Mouse (Mus musculus) MEL (cell line): ENCODE results near the gene Flad1. TPM values are rescaled to one million over a fixed set of nuclear protein-coding genes. Genes with fewer than 3 reads are reported as not detected.

Experiments
- DNase-seq: peaks from one replicate; pipeline ENCODE4 v3.0.0; 2011; ENCODE audit warnings: low read depth, low spot score
- H3K27ac ChIP-seq: 2 replicates; pipeline ENCODE4 v1.5.1; 2012; ENCODE audit warnings: low read depth, mild to moderate bottlenecking, control low read depth, low read length, moderate library complexity; ENCODE audit not compliant: control insufficient read depth
- H3K27me3 ChIP-seq, 2 experiments: fragments of 150-350 bp in 1 of 2; sonication (generic) in 1 of 2; 2 replicates each; pipeline ENCODE4 v1.6.1; 2012; ENCODE audit warnings: low read length in 2 of 2, mild to moderate bottlenecking in 2 of 2, improper control_type of control experiment in 1 of 2, moderate library complexity in 1 of 2; ENCODE audit not compliant: insufficient read depth in 2 of 2, control insufficient read depth in 1 of 2
- H3K36me3 ChIP-seq, 2 experiments: 2 replicates each; pipeline ENCODE4 v1.6.1; 2012 to 2014; ENCODE audit warnings: low read length in 2 of 2, improper control_type of control experiment in 1 of 2, inconsistent platforms in 1 of 2, mild to moderate bottlenecking in 1 of 2; ENCODE audit not compliant: insufficient read depth in 2 of 2, control insufficient read depth in 1 of 2
- H3K4me1 ChIP-seq, 2 experiments: fragments of 150-350 bp in 1 of 2; sonication (generic) in 1 of 2; 2 replicates each; pipeline ENCODE4 v1.6.1; 2012; ENCODE audit warnings: low read length in 2 of 2, improper control_type of control experiment in 1 of 2, mild to moderate bottlenecking in 1 of 2; ENCODE audit not compliant: insufficient read depth in 2 of 2, control insufficient read depth in 1 of 2
- H3K4me3 ChIP-seq, 2 experiments: fragments of 150-350 bp in 1 of 2; sonication (generic) in 1 of 2; 2 replicates each; pipeline ENCODE4 v1.5.1; 2012; ENCODE audit warnings: low read depth in 2 of 2, low read length in 2 of 2, mild to moderate bottlenecking in 2 of 2, moderate library complexity in 2 of 2, control low read depth in 1 of 2, improper control_type of control experiment in 1 of 2; ENCODE audit not compliant: control insufficient read depth in 1 of 2, insufficient read depth in 1 of 2
- H3K79me2 ChIP-seq: 2 replicates; pipeline ENCODE4 v1.6.1; 2012; ENCODE audit warnings: mild to moderate bottlenecking, low read length, moderate library complexity; ENCODE audit not compliant: control insufficient read depth, poor library complexity, insufficient read depth
- H3K9ac ChIP-seq: 2 replicates; pipeline ENCODE4 v1.6.1; 2012; ENCODE audit warnings: low read depth, mild to moderate bottlenecking, control low read depth, low read length, moderate library complexity; ENCODE audit not compliant: control insufficient read depth, poor library complexity, severe bottlenecking
- H3K9me3 ChIP-seq: fragments of 150-350 bp; sonication (generic); replicated peaks from 2 replicates; pipeline ENCODE4 v1.6.1; 2012; ENCODE audit warnings: mild to moderate bottlenecking, low read length, improper control_type of control experiment, moderate library complexity; ENCODE audit not compliant: insufficient read depth
- CHD1 ChIP-seq: IDR thresholded peaks from 2 replicates; pipeline ENCODE4 v1.6.1; 2012; ENCODE audit warnings: low read depth, mild to moderate bottlenecking, inconsistent platforms, low read length, improper control_type of control experiment
- CHD2 ChIP-seq: IDR thresholded peaks from 2 replicates; pipeline ENCODE4 v1.6.1; 2011; ENCODE audit warnings: low read length, improper control_type of control experiment
- CTCF ChIP-seq, 3 experiments: IDR thresholded peaks in 2 of 3; conservative IDR thresholded peaks in 1 of 3; 2 replicates each; pipeline ENCODE4 v1.5.1; 2011 to 2012; ENCODE audit warnings: low read length in 3 of 3, low read depth in 2 of 3, mild to moderate bottlenecking in 2 of 3, improper control_type of control experiment in 1 of 3, inconsistent platforms in 1 of 3, mixed read lengths in 1 of 3, moderate library complexity in 1 of 3; ENCODE audit not compliant: control insufficient read depth in 1 of 3, insufficient read depth in 1 of 3, poor library complexity in 1 of 3, severe bottlenecking in 1 of 3
- E2F4 ChIP-seq: IDR thresholded peaks from 2 replicates; pipeline ENCODE4 v1.6.1; 2011; ENCODE audit warnings: low read depth, low read length, improper control_type of control experiment, borderline replicate concordance
- ELF1 ChIP-seq: IDR thresholded peaks from 2 replicates; pipeline ENCODE4 v1.6.1; 2014; ENCODE audit warnings: low read depth, mild to moderate bottlenecking, inconsistent platforms, low read length, improper control_type of control experiment, moderate library complexity
- HCFC1 ChIP-seq: IDR thresholded peaks from 2 replicates; pipeline ENCODE4 v1.6.1; 2012; ENCODE audit warnings: low read depth, mild to moderate bottlenecking, inconsistent platforms, low read length, improper control_type of control experiment, moderate library complexity
- JUND ChIP-seq: IDR thresholded peaks from 2 replicates; pipeline ENCODE4 v1.6.1; 2011; ENCODE audit warnings: low read depth, mild to moderate bottlenecking, improper control_type of control experiment, low read length
- KAT2A ChIP-seq: conservative IDR thresholded peaks from 2 replicates; pipeline ENCODE4 v1.6.1; 2012; ENCODE audit warnings: low read depth, low read length, improper control_type of control experiment, inconsistent platforms
- MAX ChIP-seq: IDR thresholded peaks from 2 replicates; pipeline ENCODE4 v1.6.1; 2011; ENCODE audit warnings: low read length, improper control_type of control experiment
- MEF2A ChIP-seq: IDR thresholded peaks from 2 replicates; pipeline ENCODE4 v1.6.1; 2014; ENCODE audit warnings: low read depth, mild to moderate bottlenecking, inconsistent platforms, low read length, improper control_type of control experiment; ENCODE audit not compliant: poor library complexity, insufficient replicate concordance, severe bottlenecking; ENCODE audit errors: extremely low read depth
- NRF1 ChIP-seq: IDR thresholded peaks from 2 replicates; pipeline ENCODE4 v1.6.1; 2014; ENCODE audit warnings: low read depth, mild to moderate bottlenecking, inconsistent platforms, low read length, improper control_type of control experiment, moderate library complexity; ENCODE audit not compliant: poor library complexity, insufficient read depth, severe bottlenecking
- RCOR1 ChIP-seq: IDR thresholded peaks from 2 replicates; pipeline ENCODE4 v1.6.1; 2012; ENCODE audit warnings: low read depth, mild to moderate bottlenecking, inconsistent platforms, low read length, improper control_type of control experiment
- TAL1 ChIP-seq: IDR thresholded peaks from 2 replicates; pipeline ENCODE4 v1.6.1; 2012; ENCODE audit warnings: mild to moderate bottlenecking, inconsistent platforms, low read length, moderate library complexity, mixed read lengths
- TBP ChIP-seq: IDR thresholded peaks from 2 replicates; pipeline ENCODE4 v1.8.0; 2011; ENCODE audit warnings: low read depth, low read length, improper control_type of control experiment
- TCF12 ChIP-seq: IDR thresholded peaks from 2 replicates; pipeline ENCODE4 v1.6.1; 2014; ENCODE audit warnings: low read depth, mild to moderate bottlenecking, inconsistent platforms, low read length, improper control_type of control experiment, moderate library complexity
- USF1 ChIP-seq: IDR thresholded peaks from 2 replicates; pipeline ENCODE4 v1.6.1; 2014; ENCODE audit warnings: low read depth, mild to moderate bottlenecking, inconsistent platforms, low read length, improper control_type of control experiment, moderate library complexity
- USF2 ChIP-seq, 2 experiments: IDR thresholded peaks; 2 replicates each; pipeline ENCODE4 v1.6.1; 2011 to 2012; ENCODE audit warnings: improper control_type of control experiment in 2 of 2, low read length in 2 of 2, borderline replicate concordance in 1 of 2, inconsistent platforms in 1 of 2, low read depth in 1 of 2, mild to moderate bottlenecking in 1 of 2; ENCODE audit not compliant: insufficient read depth in 1 of 2
- ZKSCAN1 ChIP-seq: IDR thresholded peaks from 2 replicates; pipeline ENCODE4 v1.6.1; 2012; ENCODE audit warnings: low read depth, mild to moderate bottlenecking, inconsistent platforms, low read length, improper control_type of control experiment, moderate library complexity
- ZMIZ1 ChIP-seq: IDR thresholded peaks from 2 replicates; pipeline ENCODE4 v1.6.1; 2012; ENCODE audit warnings: low read depth, mild to moderate bottlenecking, inconsistent platforms, low read length, improper control_type of control experiment, moderate library complexity
- ZNF384 ChIP-seq: IDR thresholded peaks from 2 replicates; pipeline ENCODE4 v1.6.1; 2012; ENCODE audit warnings: low read depth, mild to moderate bottlenecking, inconsistent platforms, low read length, improper control_type of control experiment
- polyA plus RNA-seq, 2 experiments: library from polyadenylated mRNA; stranded (reverse) in 1 of 2; unstranded in 1 of 2; fragments of >175 nt in 1 of 2; fragments of >200 nt in 1 of 2; gene quantifications; 2 replicates each; pipeline versions ENCODE4 v1.2.1 to v1.2.4; 2012; ENCODE audit warnings: low replicate concordance in 2 of 2, low read depth in 1 of 2; ENCODE audit not compliant: insufficient read length in 2 of 2, insufficient read depth in 1 of 2, missing spikeins in 1 of 2
- total RNA-seq: library from RNA; depleted of rRNA; stranded (reverse); fragments of 300-350 nt; gene quantifications from 2 replicates; pipeline ENCODE4 v1.2.3, GENCODE M21; 2012; rRNA removed

Gene Flad1
- total and polyA plus RNA-seq, 3 experiments, result 42.9 to 54.2 TPM; not detected in 1

DNA sequence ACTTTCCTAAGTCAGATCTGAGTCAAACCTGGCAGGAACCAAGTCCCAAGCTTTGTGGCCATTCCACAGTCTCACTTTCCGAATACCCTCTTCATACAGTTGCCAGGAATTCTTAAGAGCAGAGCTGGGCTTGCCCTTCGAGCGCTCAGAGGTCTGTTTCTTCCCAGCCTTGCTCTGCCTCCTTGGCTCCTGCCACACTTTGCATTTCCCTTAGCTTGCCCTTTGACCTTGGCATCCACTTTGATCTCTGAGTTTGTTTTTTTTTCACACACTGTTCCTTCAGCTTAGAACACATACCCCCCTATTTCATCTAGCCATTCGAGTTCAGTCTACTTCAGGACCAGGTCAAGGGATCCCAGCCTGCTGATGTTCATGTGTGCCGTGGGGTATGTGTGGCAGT, 60.4 kb downstream of the Flad1 start:
- peaks cover 0 to 7% of the 10 kb centered on the region in 2 experiments; a peak in 2 of 4 replicates for H3K36me3 ChIP-seq
- H3K27me3 ChIP-seq, result no peaks in the 10 kb centered on the region
- DNase-seq, result no peak
- no peak overlapping the region for H3K9ac ChIP-seq
- no peak overlapping the region for H3K4me3 ChIP-seq
- H3K9me3 ChIP-seq, result no peaks in the 10 kb centered on the region
- peaks cover 3% of the 10 kb centered on the region; the same call in 1 of the 2 replicates for H3K79me2 ChIP-seq
- H3K4me1 ChIP-seq, result peaks cover 0 to 19% of the 10 kb centered on the region in 2 experiments; a peak in 2 of 4 replicates
- no peak overlapping the region for H3K27ac ChIP-seq
- TF ChIP-seq ZNF384, result no peak
- TF ChIP-seq HCFC1, result no peak
- no peak for TF ChIP-seq NRF1
- TF ChIP-seq TAL1, result no peak
- TF ChIP-seq MEF2A, result no peak
- no peak for TF ChIP-seq ELF1
- no peak for TF ChIP-seq USF2 (IDR thresholded peaks at IDR 0.05; ENCODE audit: borderline replicate concordance in 1 of 2, insufficient read depth in 1 of 2, low read depth in 1 of 2, low read length in 2 of 2)
- no peak for TF ChIP-seq ZMIZ1
- no peak for TF ChIP-seq CHD2
- no peak for TF ChIP-seq USF1
- no peak for TF ChIP-seq TCF12
- no peak for TF ChIP-seq ZKSCAN1
- TF ChIP-seq MAX, result no peak
- TF ChIP-seq CHD1, result no peak
- no peak for TF ChIP-seq TBP
- no peak for TF ChIP-seq JUND
- TF ChIP-seq CTCF (IDR thresholded peaks at IDR 0.05 in 2 of 3, conservative IDR thresholded peaks at IDR 0.05 in 1 of 3; ENCODE audit: control insufficient read depth in 1 of 3, insufficient read depth in 1 of 3, low read depth in 2 of 3, low read length in 3 of 3, poor library complexity in 1 of 3, severe bottlenecking in 1 of 3), result no peak
- no peak for TF ChIP-seq E2F4
- no peak for TF ChIP-seq RCOR1
- TF ChIP-seq KAT2A, result no peak

Other genes with a start within 250 kb of the Flad1 start
- gene Clk2, start 247.1 kb downstream of the Flad1 start, total RNA-seq, result 27.5 and 28.2 TPM in 2 replicates
- 100 to 1,000 TPM in 1 of 2 experiments, 10 to 100 TPM in 1; 83.6 to 138 TPM for gene Clk2, start 247.1 kb downstream of the Flad1 start, polyA plus RNA-seq
- 78.1 and 101 TPM in 2 replicates for gene Scamp3, start 234.4 kb downstream of the Flad1 start, total RNA-seq
- gene Scamp3, start 234.4 kb downstream of the Flad1 start, polyA plus RNA-seq, result 100 to 1,000 TPM in 1 of 2 experiments, not detected in 1; 287 TPM
- 6.2 and 7.0 TPM in 2 replicates for gene Fam189b, start 228.7 kb downstream of the Flad1 start, total RNA-seq
- gene Fam189b, start 228.7 kb downstream of the Flad1 start, polyA plus RNA-seq, result 10 to 100 TPM in 1 of 2 experiments, not detected in 1; 35.3 TPM
- gene Gba, start 208.9 kb downstream of the Flad1 start, total RNA-seq, result 42.8 and 49.1 TPM in 2 replicates
- gene Gba, start 208.9 kb downstream of the Flad1 start, polyA plus RNA-seq, result 10 to 100 TPM in 1 of 2 experiments, not detected in 1; 55.0 TPM
- gene Thbs3, start 196.7 kb downstream of the Flad1 start, total RNA-seq, result 1.8 and 3.4 TPM in 2 replicates
- gene Thbs3, start 196.7 kb downstream of the Flad1 start, polyA plus RNA-seq, result 1 to 10 TPM in 1 of 2 experiments, not detected in 1; 4.9 TPM
- 312 and 314 TPM in 2 replicates for gene Mtx1, start 184.8 kb downstream of the Flad1 start, total RNA-seq
- gene Mtx1, start 184.8 kb downstream of the Flad1 start, polyA plus RNA-seq, result 100 to 1,000 TPM in 1 of 2 experiments, not detected in 1; 369 TPM
- 0.04 and 0.13 TPM in 2 replicates for gene Muc1, start 182.8 kb downstream of the Flad1 start, total RNA-seq
- 1 to 10 TPM in 1 of 2 experiments, not detected in 1; 1.1 TPM for gene Muc1, start 182.8 kb downstream of the Flad1 start, polyA plus RNA-seq
- 171 and 180 TPM in 2 replicates for gene Krtcap2, start 165.9 kb downstream of the Flad1 start, total RNA-seq
- gene Krtcap2, start 165.9 kb downstream of the Flad1 start, polyA plus RNA-seq, result 100 to 1,000 TPM in 1 of 2 experiments, not detected in 1; 497 TPM
- 2.4 and 3.3 TPM in 2 replicates for gene Trim46, start 165.6 kb downstream of the Flad1 start, total RNA-seq
- gene Trim46, start 165.6 kb downstream of the Flad1 start, polyA plus RNA-seq, result 1 to 10 TPM in 1 of 2 experiments, not detected in 1; 7.7 TPM
- 246 and 271 TPM in 2 replicates for gene Dpm3, start 152.5 kb downstream of the Flad1 start, total RNA-seq
- 100 to 1,000 TPM in 1 of 2 experiments, not detected in 1; 237 TPM for gene Dpm3, start 152.5 kb downstream of the Flad1 start, polyA plus RNA-seq
- gene Slc50a1, start 141.3 kb downstream of the Flad1 start, total RNA-seq, result 17.2 and 22.5 TPM in 2 replicates
- gene Slc50a1, start 141.3 kb downstream of the Flad1 start, polyA plus RNA-seq, result 10 to 100 TPM in 1 of 2 experiments, not detected in 1; 45.9 TPM
- not detected in 2 replicates for gene Efna1, start 130.7 kb downstream of the Flad1 start, total RNA-seq
- not detected for gene Efna1, start 130.7 kb downstream of the Flad1 start, polyA plus RNA-seq
- 0.54 and 0.78 TPM in 2 replicates for gene Efna3, start 88.9 kb downstream of the Flad1 start, total RNA-seq
- gene Efna3, start 88.9 kb downstream of the Flad1 start, polyA plus RNA-seq, result 1 to 10 TPM in 1 of 2 experiments, not detected in 1; 1.2 TPM
- 1.4 and 1.9 TPM in 2 replicates for gene Efna4, start 73.8 kb downstream of the Flad1 start, total RNA-seq
- gene Efna4, start 73.8 kb downstream of the Flad1 start, polyA plus RNA-seq, result 1 to 10 TPM in 1 of 2 experiments, not detected in 1; 4.5 TPM
- gene Adam15, start 61.9 kb downstream of the Flad1 start, total RNA-seq, result 15.3 and 16.9 TPM in 2 replicates
- gene Adam15, start 61.9 kb downstream of the Flad1 start, polyA plus RNA-seq, result 10 to 100 TPM in 1 of 2 experiments, not detected in 1; 43.2 TPM
- gene Dcst2, start 49.9 kb downstream of the Flad1 start, total RNA-seq, result not detected in 2 replicates
- under 1 TPM in 1 of 2 experiments, not detected in 1; 0.06 TPM for gene Dcst2, start 49.9 kb downstream of the Flad1 start, polyA plus RNA-seq
- 0.08 TPM in 1 of 2 replicates, not detected in the other for gene Dcst1, start 46.6 kb downstream of the Flad1 start, total RNA-seq
- under 1 TPM in 1 of 2 experiments, not detected in 1; 0.29 TPM for gene Dcst1, start 46.6 kb downstream of the Flad1 start, polyA plus RNA-seq
- 8.1 and 8.5 TPM in 2 replicates for gene Zbtb7b, start 17.1 kb downstream of the Flad1 start, total RNA-seq
- 10 to 100 TPM in 1 of 2 experiments, not detected in 1; 20.1 TPM for gene Zbtb7b, start 17.1 kb downstream of the Flad1 start, polyA plus RNA-seq
- gene Lenep, start 9.1 kb downstream of the Flad1 start, total RNA-seq, result not detected in 2 replicates
- not detected for gene Lenep, start 9.1 kb downstream of the Flad1 start, polyA plus RNA-seq
- gene Cks1b, start 6.5 kb upstream of the Flad1 start, total RNA-seq, result 271 and 292 TPM in 2 replicates
- 100 to 1,000 TPM; 177 to 438 TPM for gene Cks1b, start 6.5 kb upstream of the Flad1 start, polyA plus RNA-seq
- 41.9 and 49.2 TPM in 2 replicates for gene Shc1, start 6.6 kb upstream of the Flad1 start, total RNA-seq
- gene Shc1, start 6.6 kb upstream of the Flad1 start, polyA plus RNA-seq, result 10 to 100 TPM in 1 of 2 experiments, not detected in 1; 79.8 TPM
- 50.8 and 61.1 TPM in 2 replicates for gene Pygo2, start 18.3 kb upstream of the Flad1 start, total RNA-seq
- gene Pygo2, start 18.3 kb upstream of the Flad1 start, polyA plus RNA-seq, result 10 to 100 TPM in 1 of 2 experiments, not detected in 1; 50.3 TPM
- 4.8 and 7.6 TPM in 2 replicates for gene Pbxip1, start 24.8 kb upstream of the Flad1 start, total RNA-seq
- 10 to 100 TPM in 1 of 2 experiments, not detected in 1; 10.7 TPM for gene Pbxip1, start 24.8 kb upstream of the Flad1 start, polyA plus RNA-seq
- 53.6 and 63.6 TPM in 2 replicates for gene Pmvk, start 42.7 kb upstream of the Flad1 start, total RNA-seq
- 10 to 100 TPM in 1 of 2 experiments, not detected in 1; 75.7 TPM for gene Pmvk, start 42.7 kb upstream of the Flad1 start, polyA plus RNA-seq
- not detected in 2 replicates for gene Kcnn3, start 108.3 kb upstream of the Flad1 start, total RNA-seq
- under 1 TPM in 1 of 2 experiments, not detected in 1; 0.04 TPM for gene Kcnn3, start 108.3 kb upstream of the Flad1 start, polyA plus RNA-seq